Mouse (Mus musculus): ENCODE results near the gene Adgrb3. TPM values are rescaled to one million over a fixed set of nuclear protein-coding genes. Genes with fewer than 3 reads are reported as not detected.
"Not testable (repeated sequence)": the region's sequence is repeated elsewhere in the genome, so short reads cannot be mapped to it uniquely, and the experiment has no call there.

Adgrb3 gene
- polyA plus RNA-seq, 1 experiment from 2014 or later: 9.3 TPM

DNA sequence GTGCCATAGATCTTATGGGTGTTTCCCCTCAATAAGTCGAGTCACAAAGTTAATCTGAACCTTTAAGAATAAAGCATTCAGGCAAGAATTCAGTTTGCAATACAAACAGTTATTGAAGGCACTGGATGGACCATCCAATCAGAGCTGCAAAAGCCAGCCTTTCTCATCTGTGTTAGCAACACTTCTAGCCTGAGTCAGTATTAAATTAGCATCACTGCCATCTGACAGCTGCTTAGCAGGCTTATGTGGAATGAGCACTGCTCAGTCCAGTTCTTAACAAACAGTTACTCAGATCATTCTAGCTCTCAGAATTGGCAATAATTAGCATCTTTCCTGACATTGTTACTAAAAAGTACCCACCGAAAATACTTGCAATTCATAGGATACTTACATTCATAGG is 339.3 kb downstream of the Adgrb3 start:
- ATAC-seq (replicated peaks; ENCODE audit: low FRiP score) (no peak), DNase-seq (ENCODE audit: low spot score) (no peak)
- 79% methylated on average over 2 of the region's 2 CpGs for WGBS
- H3K9ac ChIP-seq (ENCODE audit: low read length): no peak overlapping the region
- no peak overlapping the region for H3K4me2 ChIP-seq (ENCODE audit: low read depth, low read length, severe bottlenecking)
- no peak overlapping the region for H3K4me3 ChIP-seq (ENCODE audit: low read depth, low read length)
- no peaks in the 10 kb centered on the region for H3K27me3 ChIP-seq (ENCODE audit: control insufficient read depth, insufficient read depth, low read length)
- no peaks in the 10 kb centered on the region for H3K36me3 ChIP-seq (ENCODE audit: control insufficient read depth, insufficient read depth, low read length)
- no peak overlapping the region for H3K27ac ChIP-seq (ENCODE audit: low read depth, low read length)
- H3K9me3 ChIP-seq (ENCODE audit: control insufficient read depth, low read length): no peaks in the 10 kb centered on the region
- H3K4me1 ChIP-seq (replicated peaks; ENCODE audit: control insufficient read depth, insufficient read depth, low read length): no peaks in the 10 kb centered on the region

DNA sequence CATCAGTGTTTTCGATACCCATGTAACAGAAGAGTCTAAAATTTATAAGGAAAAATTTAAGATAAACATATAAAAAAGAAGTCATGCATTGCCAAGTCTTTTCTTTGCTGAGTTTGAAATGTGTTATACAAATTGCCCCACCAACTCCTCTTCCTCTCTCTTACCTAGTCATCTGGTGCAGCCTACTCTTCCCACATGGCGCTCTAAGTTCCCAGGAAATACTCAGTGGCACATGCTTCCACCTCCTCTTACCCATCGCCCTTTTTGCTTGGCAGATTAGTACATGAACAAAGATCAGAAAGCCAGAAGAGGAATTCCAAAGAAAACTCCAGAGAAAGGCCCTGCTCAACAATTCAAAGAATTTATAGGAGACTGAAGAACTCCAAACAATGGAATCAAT is 353.8 kb downstream of the Adgrb3 start:
- Histone ChIP-seq H3K4me3 (ENCODE audit: low read depth, low read length) (no peak overlapping the region), H3K27ac (ENCODE audit: low read depth, low read length) (no peak overlapping the region), H3K9me3 (ENCODE audit: control insufficient read depth, low read length) (no peaks in the 10 kb centered on the region), H3K4me1 (replicated peaks; ENCODE audit: control insufficient read depth, insufficient read depth, low read length) (no peaks in the 10 kb centered on the region), H3K9ac (ENCODE audit: low read length) (no peak overlapping the region), H3K36me3 (ENCODE audit: control insufficient read depth, insufficient read depth, low read length) (no peaks in the 10 kb centered on the region), H3K4me2 (ENCODE audit: low read depth, low read length, severe bottlenecking) (no peak overlapping the region), H3K27me3 (ENCODE audit: control insufficient read depth, insufficient read depth, low read length) (no peaks in the 10 kb centered on the region)
- 75% methylated on average over 3 of the region's 3 CpGs for WGBS
- DNase-seq (ENCODE audit: low spot score) (no peak), ATAC-seq (replicated peaks; ENCODE audit: low FRiP score) (no peak)

DNA sequence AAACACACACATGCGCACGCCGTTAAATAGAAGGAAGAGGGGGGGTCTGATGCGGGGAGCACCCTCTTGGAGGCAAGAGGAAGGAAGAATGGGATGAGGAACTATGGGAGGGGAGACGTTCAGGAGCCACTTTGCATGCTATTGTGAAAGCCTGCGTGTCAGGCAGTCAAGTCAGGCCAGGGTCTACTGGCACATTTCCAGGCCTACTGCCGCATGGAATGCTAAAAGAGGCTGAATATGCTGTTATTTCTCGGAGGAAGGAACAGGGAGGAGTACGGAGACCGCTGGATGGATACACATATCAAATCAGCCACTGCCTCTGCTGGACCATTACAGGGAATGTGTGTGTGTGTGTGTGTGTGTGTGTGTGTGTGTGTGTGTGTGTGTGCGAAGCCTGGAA is 355.0 kb downstream of the Adgrb3 start:
- H3K4me2 ChIP-seq (ENCODE audit: low read depth, low read length, severe bottlenecking): no peak overlapping the region
- H3K4me3 ChIP-seq (ENCODE audit: low read depth, low read length): no peak overlapping the region
- ATAC-seq (replicated peaks; ENCODE audit: low FRiP score) (no peak), DNase-seq (ENCODE audit: low spot score) (no peak)
- no peak overlapping the region for H3K27ac ChIP-seq (ENCODE audit: low read depth, low read length)
- H3K4me1 ChIP-seq (replicated peaks; ENCODE audit: control insufficient read depth, insufficient read depth, low read length): no peaks in the 10 kb centered on the region
- no peaks in the 10 kb centered on the region for H3K36me3 ChIP-seq (ENCODE audit: control insufficient read depth, insufficient read depth, low read length)
- no peaks in the 10 kb centered on the region for H3K9me3 ChIP-seq (ENCODE audit: control insufficient read depth, low read length)
- no peaks in the 10 kb centered on the region for H3K27me3 ChIP-seq (ENCODE audit: control insufficient read depth, insufficient read depth, low read length)
- H3K9ac ChIP-seq (ENCODE audit: low read length): no peak overlapping the region
- 83% methylated on average over 11 of the region's 11 CpGs for WGBS

DNA sequence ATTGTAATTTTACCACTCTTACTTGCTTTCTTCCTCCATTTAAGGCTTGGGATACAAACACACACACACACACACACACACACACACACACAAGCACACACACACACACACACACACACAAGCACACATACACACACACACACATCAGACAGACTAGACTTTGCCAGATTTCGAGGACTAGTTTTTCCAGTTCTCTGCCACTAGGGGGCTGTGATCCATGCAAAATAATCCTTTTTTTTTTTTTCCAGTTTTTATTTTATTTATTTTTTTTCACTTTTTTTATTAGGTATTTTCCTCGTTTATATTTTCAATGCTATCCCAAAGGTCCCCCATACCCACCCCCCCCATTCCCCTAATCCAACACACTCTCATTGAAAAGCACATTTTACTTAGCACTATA is 357.9 kb downstream of the Adgrb3 start:
- H3K4me1 ChIP-seq (replicated peaks; ENCODE audit: control insufficient read depth, insufficient read depth, low read length); H3K4me2 ChIP-seq (ENCODE audit: low read depth, low read length, severe bottlenecking); H3K36me3 ChIP-seq (ENCODE audit: control insufficient read depth, insufficient read depth, low read length); H3K4me3 ChIP-seq (ENCODE audit: low read depth, low read length); H3K27me3 ChIP-seq (ENCODE audit: control insufficient read depth, insufficient read depth, low read length); H3K27ac ChIP-seq (ENCODE audit: low read depth, low read length); DNase-seq (ENCODE audit: low spot score); H3K9me3 ChIP-seq (ENCODE audit: control insufficient read depth, low read length); ATAC-seq (replicated peaks; ENCODE audit: low FRiP score); H3K9ac ChIP-seq (ENCODE audit: low read length): not testable (repeated sequence)
- WGBS: 54% methylated on average over 2 of the region's 2 CpGs

- no peak overlapping the region for H3K9ac ChIP-seq (ENCODE audit: low read length)
- WGBS: 39% methylated on average over 1 of the region's 1 CpGs
- no peaks in the 10 kb centered on the region for H3K36me3 ChIP-seq (ENCODE audit: control insufficient read depth, insufficient read depth, low read length)
- no peak overlapping the region for H3K4me2 ChIP-seq (ENCODE audit: low read depth, low read length, severe bottlenecking)
- H3K4me3 ChIP-seq (ENCODE audit: low read depth, low read length): no peak overlapping the region
- ATAC-seq (replicated peaks; ENCODE audit: low FRiP score) (peak; percentile 53), DNase-seq (ENCODE audit: low spot score) (no peak)
- H3K27ac ChIP-seq (ENCODE audit: low read depth, low read length): no peak overlapping the region
- no peaks in the 10 kb centered on the region for H3K9me3 ChIP-seq (ENCODE audit: control insufficient read depth, low read length)
- H3K4me1 ChIP-seq (replicated peaks; ENCODE audit: control insufficient read depth, insufficient read depth, low read length): no peaks in the 10 kb centered on the region
- H3K27me3 ChIP-seq (ENCODE audit: control insufficient read depth, insufficient read depth, low read length): no peaks in the 10 kb centered on the region
Observed at GRCm38 (mm10) chr1:25462612-25463011, 366.9 kb downstream of the Adgrb3 start.

- 60% methylated on average over 2 of the region's 2 CpGs for WGBS
Observed at GRCm38 (mm10) chr1:25435506-25435905, 394.0 kb downstream of the Adgrb3 start.

DNA sequence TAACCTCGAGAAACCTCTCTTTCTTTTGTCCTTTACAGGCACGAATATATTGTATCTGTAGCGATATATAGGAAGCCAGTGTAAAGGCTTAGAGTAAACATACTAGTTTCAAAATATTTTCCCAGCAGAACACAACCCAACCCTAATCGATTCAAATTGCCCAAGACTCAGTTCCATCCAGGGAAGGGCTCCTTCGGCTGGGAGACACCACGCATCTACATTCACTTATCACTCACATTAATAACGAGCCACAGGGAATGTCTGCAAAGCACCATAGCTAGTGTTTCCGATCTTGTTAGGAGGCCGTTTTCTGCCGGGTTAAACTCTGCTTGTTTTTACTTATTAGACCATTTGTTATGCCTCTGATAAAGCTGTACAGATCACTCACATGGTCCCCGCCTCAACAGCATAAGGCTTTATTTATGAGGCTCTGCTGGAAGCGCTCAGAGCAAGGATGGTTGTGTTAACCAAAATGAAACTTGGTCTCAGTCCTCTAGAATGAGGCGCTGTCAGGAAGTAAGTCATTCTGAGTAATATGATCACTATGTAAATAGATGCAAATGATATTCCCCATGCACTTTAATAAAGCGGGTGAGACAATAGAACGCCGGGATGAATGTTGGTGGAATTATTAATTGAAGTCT is 399.2 kb downstream of the Adgrb3 start:
- 78% methylated on average over 16 of the region's 16 CpGs for WGBS
- Histone ChIP-seq H3K36me3 (ENCODE audit: control insufficient read depth, insufficient read depth, low read length) (no peaks in the 10 kb centered on the region), H3K9ac (ENCODE audit: low read length) (no peak overlapping the region), H3K27me3 (ENCODE audit: control insufficient read depth, insufficient read depth, low read length) (no peaks in the 10 kb centered on the region), H3K27ac (ENCODE audit: low read depth, low read length) (no peak overlapping the region), H3K4me1 (replicated peaks; ENCODE audit: control insufficient read depth, insufficient read depth, low read length) (no peaks in the 10 kb centered on the region), H3K4me2 (ENCODE audit: low read depth, low read length, severe bottlenecking) (no peak overlapping the region), H3K9me3 (ENCODE audit: control insufficient read depth, low read length) (no peaks in the 10 kb centered on the region), H3K4me3 (ENCODE audit: low read depth, low read length) (no peak overlapping the region)
- no peak for ATAC-seq (replicated peaks; ENCODE audit: low FRiP score)
- DNase-seq (ENCODE audit: low spot score): no peak

More at GRCm38 (mm10) chr1:25435506-25435905, 394.0 kb downstream of the Adgrb3 start:
- Histone ChIP-seq H3K9ac (ENCODE audit: low read length) (no peak overlapping the region), H3K4me2 (ENCODE audit: low read depth, low read length, severe bottlenecking) (no peak overlapping the region), H3K4me3 (ENCODE audit: low read depth, low read length) (no peak overlapping the region), H3K36me3 (ENCODE audit: control insufficient read depth, insufficient read depth, low read length) (no peaks in the 10 kb centered on the region), H3K4me1 (replicated peaks; ENCODE audit: control insufficient read depth, insufficient read depth, low read length) (no peaks in the 10 kb centered on the region), H3K9me3 (ENCODE audit: control insufficient read depth, low read length) (no peaks in the 10 kb centered on the region), H3K27ac (ENCODE audit: low read depth, low read length) (no peak overlapping the region), H3K27me3 (ENCODE audit: control insufficient read depth, insufficient read depth, low read length) (no peaks in the 10 kb centered on the region)
- no peak for ATAC-seq (replicated peaks; ENCODE audit: low FRiP score)
- DNase-seq (ENCODE audit: low spot score): no peak

DNA sequence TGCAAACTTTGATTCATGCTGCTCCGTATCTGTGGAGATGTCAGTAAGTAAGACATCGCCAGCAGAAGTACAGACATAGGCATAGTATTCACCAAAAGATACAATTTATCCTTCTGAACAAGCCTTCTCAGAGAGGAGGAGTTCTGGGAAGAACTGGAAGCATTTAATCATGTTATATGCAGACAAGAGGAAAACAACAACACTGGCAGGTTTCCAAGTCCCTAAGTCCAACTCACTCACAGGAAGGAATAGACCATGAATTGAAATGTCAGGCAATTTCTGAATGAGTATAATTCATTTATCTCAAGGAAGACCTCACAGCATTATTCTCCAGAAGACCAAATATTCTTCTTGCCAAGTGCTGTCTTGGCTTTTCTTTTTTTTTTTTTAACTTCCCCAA is 408.8 kb downstream of the Adgrb3 start:
- 89% methylated on average over 2 of the region's 2 CpGs for WGBS
- H3K9ac ChIP-seq (ENCODE audit: low read length): no peak overlapping the region
- no peaks in the 10 kb centered on the region for H3K27me3 ChIP-seq (ENCODE audit: control insufficient read depth, insufficient read depth, low read length)
- ATAC-seq (replicated peaks; ENCODE audit: low FRiP score) (no peak), DNase-seq (ENCODE audit: low spot score) (no peak)
- no peak overlapping the region for H3K27ac ChIP-seq (ENCODE audit: low read depth, low read length)
- no peaks in the 10 kb centered on the region for H3K9me3 ChIP-seq (ENCODE audit: control insufficient read depth, low read length)
- H3K4me2 ChIP-seq (ENCODE audit: low read depth, low read length, severe bottlenecking): no peak overlapping the region
- H3K4me3 ChIP-seq (ENCODE audit: low read depth, low read length): no peak overlapping the region
- no peaks in the 10 kb centered on the region for H3K4me1 ChIP-seq (replicated peaks; ENCODE audit: control insufficient read depth, insufficient read depth, low read length)
- H3K36me3 ChIP-seq (ENCODE audit: control insufficient read depth, insufficient read depth, low read length): no peaks in the 10 kb centered on the region

DNA sequence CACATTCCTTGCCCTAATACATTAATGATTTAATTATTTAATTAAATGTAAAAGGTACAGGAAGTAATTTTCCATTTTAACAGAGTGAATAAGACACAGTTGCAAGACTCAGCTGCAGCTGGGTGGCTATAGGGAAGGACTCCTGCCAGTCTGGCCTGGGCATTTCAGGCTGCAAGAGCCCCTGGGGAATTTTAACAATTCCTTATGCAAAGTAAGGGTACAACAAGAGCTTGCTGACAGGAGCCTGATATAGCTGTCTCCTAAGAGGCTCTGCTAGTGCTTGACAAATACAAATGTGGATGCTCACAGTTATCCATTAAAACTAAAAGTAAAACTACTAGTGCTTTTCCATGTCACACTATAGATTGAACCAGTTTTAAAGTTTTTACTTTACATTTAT is 410.1 kb downstream of the Adgrb3 start:
- Histone ChIP-seq H3K36me3 (ENCODE audit: control insufficient read depth, insufficient read depth, low read length) (no peaks in the 10 kb centered on the region), H3K4me3 (ENCODE audit: low read depth, low read length) (no peak overlapping the region), H3K27me3 (ENCODE audit: control insufficient read depth, insufficient read depth, low read length) (no peaks in the 10 kb centered on the region), H3K9me3 (ENCODE audit: control insufficient read depth, low read length) (no peaks in the 10 kb centered on the region), H3K4me1 (replicated peaks; ENCODE audit: control insufficient read depth, insufficient read depth, low read length) (no peaks in the 10 kb centered on the region), H3K4me2 (ENCODE audit: low read depth, low read length, severe bottlenecking) (no peak overlapping the region), H3K9ac (ENCODE audit: low read length) (no peak overlapping the region), H3K27ac (ENCODE audit: low read depth, low read length) (no peak overlapping the region)
- DNase-seq (ENCODE audit: low spot score) (no peak), ATAC-seq (replicated peaks; ENCODE audit: low FRiP score) (no peak)
